Mouse (Mus musculus): ENCODE results near the gene Gm17087. TPM values are rescaled to one million over a fixed set of nuclear protein-coding genes. Genes with fewer than 3 reads are reported as not detected.

Gene Gm17087
- total RNA-seq (2021): not detected
- polyA plus RNA-seq (2012; rRNA removed): not detected in 2 replicates
- long read RNA-seq: 0 reads

DNA sequence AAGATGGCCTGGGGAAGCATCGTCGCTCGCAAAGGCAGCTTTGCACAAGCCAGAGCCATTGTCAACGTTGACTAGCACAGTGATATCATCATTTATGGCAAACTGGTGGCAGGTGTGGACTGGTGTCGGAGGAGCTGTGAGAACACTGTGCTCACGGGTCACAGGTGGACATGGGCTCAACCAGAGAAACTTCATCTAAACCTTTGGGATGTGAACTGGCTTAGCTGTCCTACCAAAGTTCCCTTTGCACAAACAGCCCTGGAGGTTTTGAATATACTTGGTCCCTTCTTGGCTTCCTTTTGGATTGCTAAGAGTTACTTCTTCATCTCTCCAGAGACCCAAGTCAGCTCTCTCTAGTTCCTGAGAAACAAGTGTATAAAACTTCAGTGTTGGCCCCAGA lies at the start of gene Gm17087:
Gene Gm17087 (minus strand): TSS at position 101 of the 400 bp plus-strand sequence.
- H3K4me1 ChIP-seq (ENCODE audit: control insufficient read depth, insufficient read depth, low read length): no peaks in the 10 kb centered on the region
- TF ChIP-seq EP300 (IDR thresholded peaks at IDR 0.05; ENCODE audit: insufficient read depth, low read depth, low read length): no peak
- no peak for TF ChIP-seq CTCF (IDR thresholded peaks at IDR 0.05)
- no peak for TF ChIP-seq POLR2A (IDR thresholded peaks at IDR 0.05; ENCODE audit: insufficient read depth, low read depth, low read length)
- H3K79me2 ChIP-seq (replicated peaks; ENCODE audit: control insufficient read depth, insufficient read depth, low read length): no peaks in the 10 kb centered on the region
- H3K36me3 ChIP-seq (ENCODE audit: control insufficient read depth, insufficient read depth, low read length): no peaks in the 10 kb centered on the region
- H3K9ac ChIP-seq (ENCODE audit: low read depth, low read length): no peak within 1 kb of the TSS
- intact Hi-C loops (cut with DNase I): no loop called here
- 89% methylated on average over 6 of the region's 6 CpGs for WGBS
- no peak for DNase-seq
- H3K27ac ChIP-seq: no peak within 1 kb of the TSS
- H3K27me3 ChIP-seq (ENCODE audit: control insufficient read depth, insufficient read depth, low read length): no peaks in the 10 kb centered on the region
- H3K4me3 ChIP-seq: no peak within 1 kb of the TSS

DNA sequence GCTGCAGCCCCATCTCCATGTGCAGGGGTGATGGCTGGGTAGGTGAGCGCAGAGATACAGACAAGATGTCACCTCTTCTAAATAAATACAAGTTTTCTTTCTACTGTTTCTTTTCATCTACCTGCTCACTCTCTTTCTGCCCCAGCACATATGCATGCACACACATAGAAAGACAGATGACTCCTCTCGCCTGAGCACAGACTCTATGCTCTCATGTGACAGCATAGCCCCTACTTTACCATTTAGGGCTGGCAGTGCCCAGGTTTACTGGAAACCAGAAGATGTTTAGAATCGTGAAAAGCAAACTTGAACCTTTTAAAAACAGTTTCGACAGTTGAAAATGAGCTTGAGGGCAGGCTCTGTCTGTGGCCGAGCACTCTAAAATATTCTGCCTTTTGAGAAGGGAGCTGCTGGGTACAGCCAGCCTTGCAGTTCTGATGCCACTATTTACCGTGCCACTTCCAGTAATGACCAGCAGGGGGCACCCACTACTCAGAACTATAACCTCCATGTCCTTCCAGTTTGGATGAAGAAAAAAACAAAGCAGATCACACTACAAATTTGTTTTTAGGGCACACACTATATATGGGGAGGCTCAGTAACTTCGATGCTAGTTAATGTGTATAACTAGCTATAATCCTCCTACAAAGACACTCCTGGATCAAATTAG lies 47.3 kb upstream of the Gm17087 start:
- Histone ChIP-seq H3K4me3 (no peak overlapping the region), H3K27ac (no peak overlapping the region), H3K27me3 (ENCODE audit: control insufficient read depth, insufficient read depth, low read length) (no peaks in the 10 kb centered on the region), H3K9ac (ENCODE audit: low read depth, low read length) (no peak overlapping the region), H3K4me1 (ENCODE audit: control insufficient read depth, insufficient read depth, low read length) (no peaks in the 10 kb centered on the region), H3K36me3 (ENCODE audit: control insufficient read depth, insufficient read depth, low read length) (no peaks in the 10 kb centered on the region), H3K79me2 (replicated peaks; ENCODE audit: control insufficient read depth, insufficient read depth, low read length) (no peaks in the 10 kb centered on the region)
- intact Hi-C loops (cut with DNase I): loop anchor here (1.0 to 5.0 kb wide), 3 partner anchors 133 to 322 kb away; no protein-coding TSS in a partner anchor
- WGBS: 34% methylated on average over 7 of the region's 7 CpGs
- TF ChIP-seq CTCF (IDR thresholded peaks at IDR 0.05) (peak; percentile 99), POLR2A (IDR thresholded peaks at IDR 0.05; ENCODE audit: insufficient read depth, low read depth, low read length) (no peak), EP300 (IDR thresholded peaks at IDR 0.05; ENCODE audit: insufficient read depth, low read depth, low read length) (no peak)
- peak; percentile 64 to 84 for DNase-seq

DNA sequence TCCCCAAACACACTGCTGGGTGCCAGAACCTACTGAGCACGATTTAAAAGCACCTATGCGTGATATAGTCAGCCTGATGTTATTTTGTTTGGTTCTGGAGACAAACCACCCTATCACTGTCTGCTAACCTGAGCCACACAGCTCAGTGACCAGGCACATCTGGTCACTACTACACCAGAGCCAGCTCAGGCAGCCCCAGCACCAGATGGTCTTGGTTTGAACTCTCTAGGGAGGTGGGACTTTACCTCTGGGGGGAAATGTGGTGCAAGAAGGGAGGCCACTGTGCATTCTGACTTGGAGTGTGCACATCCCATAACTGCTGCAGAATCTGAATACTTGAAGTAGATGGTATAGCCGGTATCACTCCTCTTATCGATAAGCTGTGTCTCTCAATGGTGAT lies 45.2 kb upstream of the Gm17087 start:
- Histone ChIP-seq H3K4me1 (ENCODE audit: control insufficient read depth, insufficient read depth, low read length) (no peaks in the 10 kb centered on the region), H3K4me3 (no peak overlapping the region), H3K9ac (ENCODE audit: low read depth, low read length) (no peak overlapping the region), H3K27me3 (ENCODE audit: control insufficient read depth, insufficient read depth, low read length) (no peaks in the 10 kb centered on the region), H3K36me3 (ENCODE audit: control insufficient read depth, insufficient read depth, low read length) (no peaks in the 10 kb centered on the region), H3K79me2 (replicated peaks; ENCODE audit: control insufficient read depth, insufficient read depth, low read length) (no peaks in the 10 kb centered on the region), H3K27ac (no peak overlapping the region)
- intact Hi-C loops (cut with DNase I): loop anchor here (5.0 kb wide), 1 partner anchor 135 kb away; no protein-coding TSS in a partner anchor
- 74% methylated on average over 4 of the region's 4 CpGs for WGBS
- DNase-seq: no peak
- no peak for TF ChIP-seq POLR2A (IDR thresholded peaks at IDR 0.05; ENCODE audit: insufficient read depth, low read depth, low read length)
- TF ChIP-seq EP300 (IDR thresholded peaks at IDR 0.05; ENCODE audit: insufficient read depth, low read depth, low read length): no peak
- no peak for TF ChIP-seq CTCF (IDR thresholded peaks at IDR 0.05)

DNA sequence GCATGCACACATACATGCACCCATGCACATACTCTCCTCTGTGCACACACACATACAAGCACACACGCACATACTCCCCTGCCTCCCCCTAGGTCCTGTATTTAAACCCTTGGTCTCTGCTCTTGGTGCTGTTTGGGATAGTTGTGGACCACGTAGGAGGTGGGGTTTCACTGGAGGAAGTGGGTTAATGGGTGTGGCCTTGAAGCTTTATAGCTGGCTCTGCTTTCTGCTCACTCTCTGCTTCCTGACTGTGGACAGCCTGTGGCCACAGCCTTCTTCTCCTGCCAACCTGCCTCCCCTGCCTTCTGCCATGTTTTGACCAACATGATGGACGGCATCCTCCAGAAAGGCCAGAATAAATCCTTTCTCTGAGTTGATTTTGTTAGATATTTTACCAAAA lies 39.9 kb upstream of the Gm17087 start:
- Histone ChIP-seq H3K36me3 (ENCODE audit: control insufficient read depth, insufficient read depth, low read length) (no peaks in the 10 kb centered on the region), H3K4me3 (no peak overlapping the region), H3K9ac (ENCODE audit: low read depth, low read length) (no peak overlapping the region), H3K27ac (no peak overlapping the region), H3K27me3 (ENCODE audit: control insufficient read depth, insufficient read depth, low read length) (no peaks in the 10 kb centered on the region), H3K4me1 (ENCODE audit: control insufficient read depth, insufficient read depth, low read length) (no peaks in the 10 kb centered on the region), H3K79me2 (replicated peaks; ENCODE audit: control insufficient read depth, insufficient read depth, low read length) (no peaks in the 10 kb centered on the region)
- 61% methylated on average over 3 of the region's 3 CpGs for WGBS
- intact Hi-C loops (cut with DNase I): no loop called here
- TF ChIP-seq CTCF (IDR thresholded peaks at IDR 0.05) (no peak), EP300 (IDR thresholded peaks at IDR 0.05; ENCODE audit: insufficient read depth, low read depth, low read length) (no peak), POLR2A (IDR thresholded peaks at IDR 0.05; ENCODE audit: insufficient read depth, low read depth, low read length) (no peak)
- DNase-seq: no peak

- Histone ChIP-seq H3K4me1 (ENCODE audit: control insufficient read depth, insufficient read depth, low read length) (no peaks in the 10 kb centered on the region), H3K36me3 (ENCODE audit: control insufficient read depth, insufficient read depth, low read length) (no peaks in the 10 kb centered on the region), H3K27me3 (ENCODE audit: control insufficient read depth, insufficient read depth, low read length) (no peaks in the 10 kb centered on the region), H3K27ac (no peak overlapping the region), H3K4me3 (no peak overlapping the region), H3K9ac (ENCODE audit: low read depth, low read length) (no peak overlapping the region), H3K79me2 (replicated peaks; ENCODE audit: control insufficient read depth, insufficient read depth, low read length) (no peaks in the 10 kb centered on the region)
- DNase-seq: no peak
- TF ChIP-seq EP300 (IDR thresholded peaks at IDR 0.05; ENCODE audit: insufficient read depth, low read depth, low read length) (no peak), CTCF (IDR thresholded peaks at IDR 0.05) (no peak), POLR2A (IDR thresholded peaks at IDR 0.05; ENCODE audit: insufficient read depth, low read depth, low read length) (no peak)
- intact Hi-C loops (cut with DNase I): no loop called here
- WGBS: 60% methylated on average over 5 of the region's 5 CpGs
Measured at GRCm38 (mm10) chr17:8605921-8606320, 39.2 kb upstream of the Gm17087 start.

DNA sequence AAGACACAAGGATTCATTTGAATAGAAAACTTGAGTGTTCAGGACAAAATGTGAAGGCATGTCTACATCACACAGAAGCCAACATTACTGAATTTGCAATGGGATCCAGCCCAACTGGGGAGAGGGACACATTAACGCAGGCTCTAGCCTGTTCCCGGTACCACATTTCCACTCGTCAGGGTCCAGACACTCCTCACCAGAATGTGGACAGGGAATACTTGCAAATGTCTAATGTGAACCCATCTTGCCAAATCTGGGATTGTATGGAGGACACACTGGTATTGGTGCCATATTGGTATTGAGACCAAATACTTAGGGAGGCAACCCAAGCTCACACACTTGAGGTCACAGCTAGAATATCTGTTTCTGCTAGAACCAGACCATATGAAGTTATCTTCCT lies 36.2 kb upstream of the Gm17087 start:
- intact Hi-C loops (cut with DNase I): no loop called here
- Histone ChIP-seq H3K36me3 (ENCODE audit: control insufficient read depth, insufficient read depth, low read length) (no peaks in the 10 kb centered on the region), H3K27me3 (ENCODE audit: control insufficient read depth, insufficient read depth, low read length) (no peaks in the 10 kb centered on the region), H3K4me3 (no peak overlapping the region), H3K79me2 (replicated peaks; ENCODE audit: control insufficient read depth, insufficient read depth, low read length) (no peaks in the 10 kb centered on the region), H3K9ac (ENCODE audit: low read depth, low read length) (no peak overlapping the region), H3K4me1 (ENCODE audit: control insufficient read depth, insufficient read depth, low read length) (no peaks in the 10 kb centered on the region), H3K27ac (no peak overlapping the region)
- 92% methylated on average over 3 of the region's 3 CpGs for WGBS
- no peak for TF ChIP-seq CTCF (IDR thresholded peaks at IDR 0.05)
- no peak for TF ChIP-seq POLR2A (IDR thresholded peaks at IDR 0.05; ENCODE audit: insufficient read depth, low read depth, low read length)
- no peak for TF ChIP-seq EP300 (IDR thresholded peaks at IDR 0.05; ENCODE audit: insufficient read depth, low read depth, low read length)
- DNase-seq: no peak

Measured in heart, adult 2 months (tissue).